Mouse (Mus musculus): ENCODE measurements around the gene Ccdc69.
"Not testable (repeated sequence)": the region's sequence is repeated elsewhere in the genome, so short reads cannot be mapped to it uniquely, and the experiment has no call there.

Ccdc69 gene

GRCm38 (mm10) chr11:55077331-55078231 lies at the start of gene Ccdc69:
Gene Ccdc69 (minus strand): TSS chr11:55078131.
- DNase-seq = peak; percentile 71

GRCm38 (mm10) chr11:55126663-55127062 lies 48.7 kb upstream of the Ccdc69 start:
- no peak for DNase-seq

GRCm38 (mm10) chr11:55121430-55121829 lies 43.5 kb upstream of the Ccdc69 start:
- no peak for DNase-seq

GRCm38 (mm10) chr11:55120821-55121271 lies 42.9 kb upstream of the Ccdc69 start:
- no peak for DNase-seq

GRCm38 (mm10) chr11:55120279-55120678 lies 42.3 kb upstream of the Ccdc69 start:
- no peak for DNase-seq

- DNase-seq = no peak
These were observed 39.1 kb upstream of the Ccdc69 start for GRCm38 (mm10) chr11:55117031-55117430.

GRCm38 (mm10) chr11:55116004-55116403 lies 38.1 kb upstream of the Ccdc69 start:
- DNase-seq = no peak

GRCm38 (mm10) chr11:55114291-55114690 lies 36.4 kb upstream of the Ccdc69 start:
- DNase-seq = no peak

- not testable (repeated sequence) for DNase-seq
These were observed 35.9 kb upstream of the Ccdc69 start for GRCm38 (mm10) chr11:55113861-55114250.

- no peak for DNase-seq
These were observed 35.4 kb upstream of the Ccdc69 start for GRCm38 (mm10) chr11:55113209-55113860.

GRCm38 (mm10) chr11:55110566-55111169 lies 32.7 kb upstream of the Ccdc69 start:
- peak; percentile 42 for DNase-seq

GRCm38 (mm10) chr11:55109521-55110300 lies 31.8 kb upstream of the Ccdc69 start:
- no peak for DNase-seq

GRCm38 (mm10) chr11:55106636-55107035 lies 28.7 kb upstream of the Ccdc69 start:
- DNase-seq = no peak

- DNase-seq = peak; percentile 50
These were observed 27.5 kb upstream of the Ccdc69 start for GRCm38 (mm10) chr11:55105389-55105788.

GRCm38 (mm10) chr11:55103229-55103628 lies 25.3 kb upstream of the Ccdc69 start:
- peak; percentile 50 for DNase-seq

- DNase-seq = no peak
These were observed 24.1 kb upstream of the Ccdc69 start for GRCm38 (mm10) chr11:55102015-55102414.

GRCm38 (mm10) chr11:55099868-55100267 lies 21.9 kb upstream of the Ccdc69 start:
- no peak for DNase-seq

- no peak for DNase-seq
These were observed 21.3 kb upstream of the Ccdc69 start for GRCm38 (mm10) chr11:55099019-55099771.

GRCm38 (mm10) chr11:55098189-55098915 lies 20.4 kb upstream of the Ccdc69 start:
- no peak for DNase-seq

GRCm38 (mm10) chr11:55097463-55098188 lies 19.7 kb upstream of the Ccdc69 start, which contains the start of gene Gm2a:
Gene Gm2a (plus strand): TSS chr11:55098115.
- DNase-seq = peak; percentile 97

Data from kidney, postnatal 10 days (tissue).